ENCODE assay signal across 9 mouse cellular contexts in the genomic region with DNA sequence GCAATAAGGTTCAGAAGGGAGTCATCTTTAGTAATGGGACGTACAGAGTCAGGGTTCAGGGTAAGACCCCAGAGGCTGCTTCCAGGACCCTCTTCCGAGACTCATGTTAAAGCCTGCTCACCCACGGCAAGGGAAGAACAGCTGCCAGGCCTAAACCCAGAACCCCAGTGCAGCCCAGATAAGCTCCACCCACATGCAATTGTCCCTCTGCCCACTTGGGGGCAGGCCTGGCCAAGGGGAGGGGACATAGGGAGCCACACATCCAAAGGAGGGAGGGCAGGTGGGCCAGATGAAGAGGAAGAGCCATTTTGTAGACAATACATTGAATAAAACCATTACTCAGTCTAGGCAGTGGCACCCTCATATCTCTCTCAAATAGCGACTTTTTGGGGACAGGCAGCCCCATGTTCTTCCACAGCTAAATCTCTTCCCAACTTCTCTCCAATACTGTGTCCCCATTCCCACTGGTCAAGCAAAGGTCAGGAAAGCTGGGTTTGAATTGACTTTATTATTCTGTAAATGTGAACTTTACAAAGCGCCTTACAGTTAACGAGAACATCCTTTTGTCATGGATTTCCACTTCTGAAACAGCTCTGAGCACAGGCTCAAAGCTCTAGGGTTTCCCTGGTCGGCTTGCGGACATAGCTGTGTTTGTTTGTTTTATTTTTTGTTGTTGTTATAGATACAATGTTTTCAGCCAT. TPM values are rescaled to one million over a fixed set of nuclear protein-coding genes. Genes with fewer than 3 reads are reported as not detected.
DNase-seq lines count a peak whose midpoint lies in the region; ATAC-seq and TF ChIP-seq lines count a peak whose summit lies in the region.
"Had no signal": no experiment of that assay in that cellular context is flagged by ENCODE, and none has a peak within 500 bp of the region (broad histone marks: within the 10 kb centered on the region; RNA-seq: fewer than 3 reads in every experiment).

No protein-coding gene starts in this region.

- H3K9ac ChIP-seq in hindbrain, postnatal 0 days (replicated peaks; ENCODE audit: low read length): no peak overlapping the region
- H3K9ac ChIP-seq in midbrain, embryonic 11.5 days (ENCODE audit: low read length): no peak overlapping the region

- intact Hi-C loops in left cerebral cortex, postnatal 14 days (cut with DNase I): loop anchor here (2.0 kb wide), 1 partner anchor 86 kb away; no protein-coding TSS in a partner anchor

- TF ChIP-seq CTCF in hindbrain, postnatal 0 days (IDR thresholded peaks at IDR 0.05; ENCODE audit: low read depth): peak; percentile 95

- DNase-seq in T-cell, adult 2 months (ENCODE audit: low spot score): peak; percentile 78
- DNase-seq in cerebellum, adult 9-11 months: peak; percentile 78
- peak; percentile 34 to 59 for DNase-seq in frontal cortex, postnatal 10 days (ENCODE audit: low spot score in 2 of 2)
- peak; percentile 85 for DNase-seq in hindbrain, postnatal 0 days (ENCODE audit: low spot score)
- peak; percentile 55 to 59 for DNase-seq in left cerebral cortex, postnatal 14 days (ENCODE audit: low spot score in 2 of 2)
- DNase-seq in midbrain, embryonic 11.5 days (ENCODE audit: low spot score, missing footprints): peak; percentile 96
- DNase-seq in right cerebral cortex, postnatal 25 days: peak; percentile 64

- no peaks in the 10 kb centered on the region for H3K36me3 ChIP-seq in hindbrain, postnatal 0 days (ENCODE audit: insufficient read depth, low read length)
- H3K36me3 ChIP-seq in midbrain, embryonic 11.5 days (ENCODE audit: control insufficient read depth, insufficient read depth, low read length): no peaks in the 10 kb centered on the region

- no peaks in the 10 kb centered on the region for H3K9me3 ChIP-seq in hindbrain, postnatal 0 days (ENCODE audit: low read length)
- no peaks in the 10 kb centered on the region for H3K9me3 ChIP-seq in midbrain, embryonic 11.5 days (ENCODE audit: control insufficient read depth, low read length)
- H3K9me3 ChIP-seq: megakaryocyte, embryonic 14.5 days had no signal

- ATAC-seq in hindbrain, postnatal 0 days: peak; percentile 90
- ATAC-seq in midbrain, embryonic 11.5 days (ENCODE audit: low FRiP score): peak; percentile 80
- no peak for ATAC-seq in inflammation-experienced regulatory T-cells, adult 6 months

- H3K27me3 ChIP-seq in hindbrain, postnatal 0 days (ENCODE audit: insufficient read depth, low read length): no peaks in the 10 kb centered on the region
- no peaks in the 10 kb centered on the region for H3K27me3 ChIP-seq in midbrain, embryonic 11.5 days (ENCODE audit: control insufficient read depth, insufficient read depth, low read length)

- no peak overlapping the region for H3K4me3 ChIP-seq in hindbrain, postnatal 0 days (ENCODE audit: low read length)
- H3K4me3 ChIP-seq in midbrain, embryonic 11.5 days (ENCODE audit: low read depth, low read length): no peak overlapping the region
- H3K4me3 ChIP-seq: megakaryocyte, embryonic 14.5 days had no signal

- H3K4me2 ChIP-seq in hindbrain, postnatal 0 days (ENCODE audit: low read depth, low read length): no peak overlapping the region
- H3K4me2 ChIP-seq in midbrain, embryonic 11.5 days: no peak overlapping the region

- no peak overlapping the region for H3K27ac ChIP-seq in hindbrain, postnatal 0 days
- H3K27ac ChIP-seq in midbrain, embryonic 11.5 days (ENCODE audit: low read depth, low read length): no peak overlapping the region

- H3K4me1 ChIP-seq in hindbrain, postnatal 0 days (ENCODE audit: insufficient read depth, low read length): no peaks in the 10 kb centered on the region
- no peaks in the 10 kb centered on the region; the same call in 1 of the 2 replicates for H3K4me1 ChIP-seq in midbrain, embryonic 11.5 days (ENCODE audit: control insufficient read depth, insufficient read depth, low read length)

- 40% methylated on average over 8 of the region's 8 CpGs for WGBS in hindbrain, postnatal 0 days
- 36% methylated on average over 8 of the region's 8 CpGs for WGBS in midbrain, embryonic 11.5 days

RNA-seq across cellular contexts. Expression of gene Ubac1, which starts 33.6 kb away (rescaled TPM):
- 93.6 and 131 TPM in 2 replicates for total RNA-seq in hindbrain, postnatal 0 days (2014; rRNA removed)
- polyA plus RNA-seq in hindbrain, postnatal 0 days (2015; fragmentation: Nextera tagmentation; extraction: Ambion mirVana): 148 and 150 TPM in 2 replicates
- total RNA-seq in left cerebral cortex, postnatal 14 days (2021): 10 to 100 TPM; 80.3 to 86.7 TPM
- 96.1 and 101 TPM in 2 replicates for polyA plus RNA-seq in midbrain, embryonic 11.5 days (2014; fragmentation: Nextera tagmentation; extraction: Ambion mirVana)
- polyA plus RNA-seq in inflammation-experienced regulatory T-cells, adult 6 months (2017; shearing (Covaris generic)): 10 to 100 TPM; 14.1 to 17.2 (median 16.0) TPM
